Mouse (Mus musculus): ENCODE results near the gene Tbc1d8. TPM values are rescaled to one million over a fixed set of nuclear protein-coding genes. Genes with fewer than 3 reads are reported as not detected.

Tbc1d8 gene
- total and polyA plus RNA-seq, 2 experiments: 7.0 to 13.9 TPM

- DNase-seq (ENCODE audit: extremely low read depth, low read depth, low spot score): peak; percentile 31
- Histone ChIP-seq H3K36me3 (ENCODE audit: control insufficient read depth, insufficient read depth, low read length) (no peaks in the 10 kb centered on the region), H3K27me3 (ENCODE audit: control insufficient read depth, insufficient read depth, low read length) (no peaks in the 10 kb centered on the region), H3K4me3 (ENCODE audit: insufficient read depth, low read depth, low read length) (no peak overlapping the region), H3K79me2 (ENCODE audit: control insufficient read depth, insufficient read depth, low read length) (no peaks in the 10 kb centered on the region), H3K27ac (replicated peaks; ENCODE audit: insufficient read depth, low read depth, low read length) (no peak overlapping the region), H3K9ac (ENCODE audit: low read depth, low read length) (no peak overlapping the region), H3K4me1 (ENCODE audit: control insufficient read depth, insufficient read depth, low read length) (no peaks in the 10 kb centered on the region)
- no peak for TF ChIP-seq CTCF (IDR thresholded peaks at IDR 0.05; ENCODE audit: low read depth, low read length)
- TF ChIP-seq POLR2A (IDR thresholded peaks at IDR 0.05; ENCODE audit: extremely low read depth, insufficient read depth, low read length): no peak
- WGBS: 84% methylated on average over 5 of the region's 5 CpGs
Observed at GRCm38 (mm10) chr1:39493165-39493564, 14.6 kb upstream of the Tbc1d8 start.

- Histone ChIP-seq H3K4me1 (ENCODE audit: control insufficient read depth, insufficient read depth, low read length) (no peaks in the 10 kb centered on the region), H3K4me3 (ENCODE audit: insufficient read depth, low read depth, low read length) (no peak overlapping the region), H3K9ac (ENCODE audit: low read depth, low read length) (no peak overlapping the region), H3K27me3 (ENCODE audit: control insufficient read depth, insufficient read depth, low read length) (no peaks in the 10 kb centered on the region), H3K79me2 (ENCODE audit: control insufficient read depth, insufficient read depth, low read length) (no peaks in the 10 kb centered on the region), H3K27ac (replicated peaks; ENCODE audit: insufficient read depth, low read depth, low read length) (no peak overlapping the region), H3K36me3 (ENCODE audit: control insufficient read depth, insufficient read depth, low read length) (no peaks in the 10 kb centered on the region)
- TF ChIP-seq POLR2A (IDR thresholded peaks at IDR 0.05; ENCODE audit: extremely low read depth, insufficient read depth, low read length): no peak
- no peak for TF ChIP-seq CTCF (IDR thresholded peaks at IDR 0.05; ENCODE audit: low read depth, low read length)
- DNase-seq (ENCODE audit: extremely low read depth, low read depth, low spot score): no peak
- WGBS: 87% methylated on average over 3 of the region's 3 CpGs
Observed at GRCm38 (mm10) chr1:39487370-39487769, 8.8 kb upstream of the Tbc1d8 start.

GRCm38 (mm10) chr1:39482115-39482815 is 3.7 kb upstream of the Tbc1d8 start:
- 70% methylated on average over 10 of the region's 10 CpGs for WGBS
- H3K27ac ChIP-seq (replicated peaks; ENCODE audit: insufficient read depth, low read depth, low read length): no peak overlapping the region

GRCm38 (mm10) chr1:39479254-39479653 is 699 bp upstream of the Tbc1d8 start:
- Histone ChIP-seq H3K27me3 (ENCODE audit: control insufficient read depth, insufficient read depth, low read length) (no peaks in the 10 kb centered on the region), H3K4me1 (ENCODE audit: control insufficient read depth, insufficient read depth, low read length) (peaks cover 14% of the 10 kb centered on the region), H3K4me3 (ENCODE audit: insufficient read depth, low read depth, low read length) (no peak overlapping the region), H3K9ac (ENCODE audit: low read depth, low read length) (no peak overlapping the region), H3K27ac (replicated peaks; ENCODE audit: insufficient read depth, low read depth, low read length) (no peak overlapping the region), H3K79me2 (ENCODE audit: control insufficient read depth, insufficient read depth, low read length) (peaks cover 21% of the 10 kb centered on the region), H3K36me3 (ENCODE audit: control insufficient read depth, insufficient read depth, low read length) (no peaks in the 10 kb centered on the region)
- DNase-seq (ENCODE audit: extremely low read depth, low read depth, low spot score): no peak
- WGBS: 67% methylated on average over 5 of the region's 5 CpGs
- TF ChIP-seq CTCF (IDR thresholded peaks at IDR 0.05; ENCODE audit: low read depth, low read length) (no peak), POLR2A (IDR thresholded peaks at IDR 0.05; ENCODE audit: extremely low read depth, insufficient read depth, low read length) (no peak)

More at GRCm38 (mm10) chr1:39482115-39482815, 3.7 kb upstream of the Tbc1d8 start:
- Histone ChIP-seq H3K4me1 (ENCODE audit: control insufficient read depth, insufficient read depth, low read length) (peaks cover 4% of the 10 kb centered on the region), H3K27me3 (ENCODE audit: control insufficient read depth, insufficient read depth, low read length) (no peaks in the 10 kb centered on the region), H3K9ac (ENCODE audit: low read depth, low read length) (no peak overlapping the region), H3K79me2 (ENCODE audit: control insufficient read depth, insufficient read depth, low read length) (peaks cover 6% of the 10 kb centered on the region; the same call in 1 of the 2 replicates), H3K36me3 (ENCODE audit: control insufficient read depth, insufficient read depth, low read length) (no peaks in the 10 kb centered on the region), H3K4me3 (ENCODE audit: insufficient read depth, low read depth, low read length) (no peak overlapping the region)
- no peak for DNase-seq (ENCODE audit: extremely low read depth, low read depth, low spot score)
- no peak for TF ChIP-seq CTCF (IDR thresholded peaks at IDR 0.05; ENCODE audit: low read depth, low read length)
- TF ChIP-seq POLR2A (IDR thresholded peaks at IDR 0.05; ENCODE audit: extremely low read depth, insufficient read depth, low read length): no peak

GRCm38 (mm10) chr1:39478896-39479200 is 293 bp upstream of the Tbc1d8 start:
- Histone ChIP-seq H3K4me1 (ENCODE audit: control insufficient read depth, insufficient read depth, low read length) (peaks cover 14% of the 10 kb centered on the region), H3K9ac (ENCODE audit: low read depth, low read length) (peak overlapping the region; percentile 62), H3K27ac (replicated peaks; ENCODE audit: insufficient read depth, low read depth, low read length) (no peak overlapping the region; the same call in 1 of the 2 replicates), H3K79me2 (ENCODE audit: control insufficient read depth, insufficient read depth, low read length) (peaks cover 21% of the 10 kb centered on the region), H3K27me3 (ENCODE audit: control insufficient read depth, insufficient read depth, low read length) (no peaks in the 10 kb centered on the region), H3K4me3 (ENCODE audit: insufficient read depth, low read depth, low read length) (peak overlapping the region; percentile 49), H3K36me3 (ENCODE audit: control insufficient read depth, insufficient read depth, low read length) (no peaks in the 10 kb centered on the region)
- peak; percentile 82 for DNase-seq (ENCODE audit: extremely low read depth, low read depth, low spot score)
- 3% methylated on average over 10 of the region's 10 CpGs for WGBS
- TF ChIP-seq POLR2A (IDR thresholded peaks at IDR 0.05; ENCODE audit: extremely low read depth, insufficient read depth, low read length) (no peak), CTCF (IDR thresholded peaks at IDR 0.05; ENCODE audit: low read depth, low read length) (no peak)

GRCm38 (mm10) chr1:39477064-39477463 is 1.5 kb downstream of the Tbc1d8 start:
- Histone ChIP-seq H3K36me3 (ENCODE audit: control insufficient read depth, insufficient read depth, low read length) (peaks cover 1% of the 10 kb centered on the region; the same call in 1 of the 2 replicates), H3K4me1 (ENCODE audit: control insufficient read depth, insufficient read depth, low read length) (peaks cover 14% of the 10 kb centered on the region), H3K4me3 (ENCODE audit: insufficient read depth, low read depth, low read length) (peak overlapping the region; percentile 94), H3K27me3 (ENCODE audit: control insufficient read depth, insufficient read depth, low read length) (no peaks in the 10 kb centered on the region), H3K79me2 (ENCODE audit: control insufficient read depth, insufficient read depth, low read length) (peaks cover 25% of the 10 kb centered on the region), H3K9ac (ENCODE audit: low read depth, low read length) (peak overlapping the region; percentile 96), H3K27ac (replicated peaks; ENCODE audit: insufficient read depth, low read depth, low read length) (peak overlapping the region; percentile 50; the same call in 1 of the 2 replicates)
- WGBS: 74% methylated on average over 5 of the region's 5 CpGs
- TF ChIP-seq POLR2A (IDR thresholded peaks at IDR 0.05; ENCODE audit: extremely low read depth, insufficient read depth, low read length) (no peak), CTCF (IDR thresholded peaks at IDR 0.05; ENCODE audit: low read depth, low read length) (no peak)
- no peak for DNase-seq (ENCODE audit: extremely low read depth, low read depth, low spot score)

All from liver, adult 2 months (tissue).